Mouse (Mus musculus): ENCODE data around the gene Krtap28-13.

Krtap28-13 gene

GRCm38 (mm10) chr1:83060643-83061042 lies at the start of gene Krtap28-13:
Gene Krtap28-13 (plus strand): TSS chr1:83060930.
- DNase-seq (ENCODE audit: low spot score in 2 of 2) = no peak

- DNase-seq (ENCODE audit: low spot score in 2 of 2) = no peak
Observed at GRCm38 (mm10) chr1:83014477-83014876, 46.3 kb upstream of the Krtap28-13 start.

GRCm38 (mm10) chr1:83015329-83015879 lies 45.3 kb upstream of the Krtap28-13 start:
- no peak for DNase-seq (ENCODE audit: low spot score in 2 of 2)

GRCm38 (mm10) chr1:83016556-83016955 lies 44.2 kb upstream of the Krtap28-13 start:
- DNase-seq (ENCODE audit: low spot score in 2 of 2) = no peak

GRCm38 (mm10) chr1:83031950-83032349 lies 28.8 kb upstream of the Krtap28-13 start:
- DNase-seq (ENCODE audit: low spot score in 2 of 2) = no peak

GRCm38 (mm10) chr1:83032508-83032907 lies 28.2 kb upstream of the Krtap28-13 start:
- DNase-seq (ENCODE audit: low spot score in 2 of 2) = no peak

GRCm38 (mm10) chr1:83034509-83034908 lies 26.2 kb upstream of the Krtap28-13 start:
- no peak for DNase-seq (ENCODE audit: low spot score in 2 of 2)

- DNase-seq (ENCODE audit: low spot score in 2 of 2) = no peak
Observed at GRCm38 (mm10) chr1:83036892-83037667, 23.6 kb upstream of the Krtap28-13 start.

GRCm38 (mm10) chr1:83038109-83038672 lies 22.5 kb upstream of the Krtap28-13 start, which contains the start of gene Slc19a3:
Gene Slc19a3 (minus strand): TSS chr1:83038448.
- peak in 1 of 2 experiments; percentile 26 for DNase-seq (ENCODE audit: low spot score in 2 of 2)

GRCm38 (mm10) chr1:83039080-83039479 lies 21.6 kb upstream of the Krtap28-13 start:
- DNase-seq (ENCODE audit: low spot score in 2 of 2) = no peak

- DNase-seq (ENCODE audit: low spot score in 2 of 2) = no peak
Observed at GRCm38 (mm10) chr1:83042380-83042779, 18.4 kb upstream of the Krtap28-13 start, which contains the start of gene Krtap28-10. Gene Krtap28-10 (minus strand): TSS chr1:83042480.

- DNase-seq (ENCODE audit: low spot score in 2 of 2) = no peak
Observed at GRCm38 (mm10) chr1:83044882-83045427, 15.8 kb upstream of the Krtap28-13 start, which contains the start of gene Gm47969. Gene Gm47969 (plus strand): TSS chr1:83044932.

- no peak for DNase-seq (ENCODE audit: low spot score in 2 of 2)
Observed at GRCm38 (mm10) chr1:83058481-83058880, 2.2 kb upstream of the Krtap28-13 start.

GRCm38 (mm10) chr1:83059278-83059677 lies 1.5 kb upstream of the Krtap28-13 start, which contains the start of gene A030005K14Rik:
Gene A030005K14Rik (minus strand): TSS chr1:83059378.
- no peak for DNase-seq (ENCODE audit: low spot score in 2 of 2)

GRCm38 (mm10) chr1:83064851-83065250 lies 4.1 kb downstream of the Krtap28-13 start:
- peak in 1 of 2 experiments; percentile 23 for DNase-seq (ENCODE audit: low spot score in 2 of 2)

GRCm38 (mm10) chr1:83066577-83066976 lies 5.8 kb downstream of the Krtap28-13 start:
- no peak for DNase-seq (ENCODE audit: low spot score in 2 of 2)

GRCm38 (mm10) chr1:83067205-83067604 lies 6.5 kb downstream of the Krtap28-13 start:
- DNase-seq (ENCODE audit: low spot score in 2 of 2) = peak in 1 of 2 experiments; percentile 5

GRCm38 (mm10) chr1:83075526-83076189 lies 14.9 kb downstream of the Krtap28-13 start:
- DNase-seq (ENCODE audit: low spot score in 2 of 2) = no peak

- DNase-seq (ENCODE audit: low spot score in 2 of 2) = peak in 1 of 2 experiments; percentile 31
Observed at GRCm38 (mm10) chr1:83076190-83076917, 15.6 kb downstream of the Krtap28-13 start.

- peak in 1 of 2 experiments; percentile 5 for DNase-seq (ENCODE audit: low spot score in 2 of 2)
Observed at GRCm38 (mm10) chr1:83077016-83077415, 16.3 kb downstream of the Krtap28-13 start.

- no peak for DNase-seq (ENCODE audit: low spot score in 2 of 2)
Observed at GRCm38 (mm10) chr1:83084790-83085189, 24.1 kb downstream of the Krtap28-13 start.
